Mouse (Mus musculus) ES-Bruce4 (cell line): ENCODE measurements around the gene Derl3. TPM values are rescaled to one million over a fixed set of nuclear protein-coding genes. Genes with fewer than 3 reads are reported as not detected.
A peak's percentile ranks its signal among the peaks of the same experiment; 100 is the strongest.
"Not testable (repeated sequence)": the region's sequence is repeated elsewhere in the genome, so short reads cannot be mapped to it uniquely, and the experiment has no call there.

ENCODE experiments used
- H3K27ac ChIP-seq: 2 replicates; pipeline ENCODE4 v1.5.1; 2012; ENCODE audit warnings: low read length, inconsistent platforms; ENCODE audit not compliant: insufficient read depth
- H3K27me3 ChIP-seq: 2 replicates; pipeline ENCODE4 v1.6.1; 2012; ENCODE audit warnings: mild to moderate bottlenecking, low read length, inconsistent platforms; ENCODE audit not compliant: control insufficient read depth, poor library complexity, insufficient read depth, severe bottlenecking
- H3K36me3 ChIP-seq: 2 replicates; pipeline ENCODE4 v1.6.1; 2012; ENCODE audit warnings: inconsistent platforms, mild to moderate bottlenecking, low read length, moderate library complexity; ENCODE audit not compliant: control insufficient read depth, poor library complexity, insufficient read depth, severe bottlenecking
- H3K4me1 ChIP-seq: one replicate; pipeline ENCODE4 v1.8.1; 2011; ENCODE audit warnings: low read length; ENCODE audit not compliant: control insufficient read depth, insufficient read depth
- H3K4me3 ChIP-seq: 2 replicates; pipeline ENCODE4 v1.5.1; 2011; ENCODE audit warnings: low read depth, mild to moderate bottlenecking, low read length
- H3K9ac ChIP-seq: 2 replicates; pipeline ENCODE4 v1.6.1; 2012; ENCODE audit warnings: low read depth, mild to moderate bottlenecking, inconsistent platforms; ENCODE audit not compliant: poor library complexity, severe bottlenecking
- H3K9me3 ChIP-seq: replicated peaks from 2 replicates; pipeline ENCODE4 v1.6.1; 2012; ENCODE audit warnings: mild to moderate bottlenecking, low read length, inconsistent platforms; ENCODE audit not compliant: control insufficient read depth, poor library complexity, insufficient read depth, severe bottlenecking
- CTCF ChIP-seq: IDR thresholded peaks from one replicate; pipeline ENCODE4 v1.8.1; 2011; ENCODE audit warnings: low read depth, low read length
- EP300 ChIP-seq: IDR thresholded peaks from 2 replicates; pipeline ENCODE4 v1.6.1; 2011; ENCODE audit warnings: low read depth, low read length; ENCODE audit not compliant: insufficient read depth
- POLR2A ChIP-seq: IDR thresholded peaks from one replicate; pipeline ENCODE4 v1.8.1; 2011; ENCODE audit warnings: low read length; ENCODE audit not compliant: insufficient read depth
- polyA plus RNA-seq: library from polyadenylated mRNA; stranded (reverse); fragments of >200 nt; gene quantifications from 2 replicates; pipeline ENCODE4 v1.2.4, GENCODE M21; 2011; ENCODE audit warnings: low read depth; ENCODE audit not compliant: missing spikeins, insufficient read depth, insufficient read length

The Derl3 gene
- polyA plus RNA-seq, 1 experiment: 13.8 TPM

- H3K27ac ChIP-seq: peak overlapping the region; percentile 85
- peak overlapping the region; percentile 32; the same call in 1 of the 2 replicates for H3K9ac ChIP-seq
- H3K36me3 ChIP-seq: no peaks in the 10 kb centered on the region
- H3K4me3 ChIP-seq: 0 out of 2 replicates have a peak overlapping the region, but pooled peaks have one; percentile 10
- H3K4me1 ChIP-seq: peaks cover 2% of the 10 kb centered on the region
- no peaks in the 10 kb centered on the region for H3K27me3 ChIP-seq
- TF ChIP-seq CTCF: no peak
- no peak for TF ChIP-seq EP300
- no peak for TF ChIP-seq POLR2A
- H3K9me3 ChIP-seq: no peaks in the 10 kb centered on the region
Observed at GRCm38 (mm10) chr10:75880771-75881577, 12.2 kb upstream of the Derl3 start.

GRCm38 (mm10) chr10:75881578-75882432, 11.4 kb upstream of the Derl3 start:
- peaks cover 2% of the 10 kb centered on the region for H3K4me1 ChIP-seq

GRCm38 (mm10) chr10:75882433-75883231, 10.6 kb upstream of the Derl3 start:
- H3K4me3 ChIP-seq: peak overlapping the region; percentile 47
- no peaks in the 10 kb centered on the region for H3K36me3 ChIP-seq
- H3K9me3 ChIP-seq: no peaks in the 10 kb centered on the region
- TF ChIP-seq CTCF (no peak), EP300 (no peak)
- H3K27me3 ChIP-seq: no peaks in the 10 kb centered on the region
- H3K27ac ChIP-seq: peak overlapping the region; percentile 97
- peak overlapping the region; percentile 82 for H3K9ac ChIP-seq
- peaks cover 2% of the 10 kb centered on the region for H3K4me1 ChIP-seq

More at GRCm38 (mm10) chr10:75881578-75882432, 11.4 kb upstream of the Derl3 start:
- Histone ChIP-seq H3K27me3 (no peaks in the 10 kb centered on the region), H3K9ac (peak overlapping the region; percentile 32), H3K36me3 (no peaks in the 10 kb centered on the region), H3K9me3 (no peaks in the 10 kb centered on the region), H3K27ac (peak overlapping the region; percentile 85), H3K4me3 (peak overlapping the region; percentile 22)
- TF ChIP-seq POLR2A (no peak), EP300 (peak; percentile 96)

GRCm38 (mm10) chr10:75883232-75883552, 10.0 kb upstream of the Derl3 start:
- peak overlapping the region; percentile 82 for H3K9ac ChIP-seq
- H3K4me3 ChIP-seq: peak overlapping the region; percentile 47
- no peaks in the 10 kb centered on the region for H3K27me3 ChIP-seq
- TF ChIP-seq EP300: peak; percentile 36; the same call in 1 of the 2 replicates
- no peak for TF ChIP-seq POLR2A
- peak; percentile 62 for TF ChIP-seq CTCF
- no peaks in the 10 kb centered on the region for H3K9me3 ChIP-seq
- peaks cover 2% of the 10 kb centered on the region for H3K4me1 ChIP-seq
- H3K27ac ChIP-seq: peak overlapping the region; percentile 97
- H3K36me3 ChIP-seq: no peaks in the 10 kb centered on the region

- TF ChIP-seq POLR2A: no peak
- no peaks in the 10 kb centered on the region for H3K27me3 ChIP-seq
- peaks cover 2% of the 10 kb centered on the region for H3K4me1 ChIP-seq
- H3K36me3 ChIP-seq: no peaks in the 10 kb centered on the region
- no peak overlapping the region for H3K9ac ChIP-seq
- H3K9me3 ChIP-seq: no peaks in the 10 kb centered on the region
- H3K27ac ChIP-seq: no peak overlapping the region
- H3K4me3 ChIP-seq: no peak overlapping the region
Observed at GRCm38 (mm10) chr10:75884742-75885141, 8.5 kb upstream of the Derl3 start.

- not testable (repeated sequence) for H3K27ac ChIP-seq, H3K9ac ChIP-seq, H3K4me1 ChIP-seq, H3K4me3 ChIP-seq, H3K36me3 ChIP-seq, H3K27me3 ChIP-seq, H3K9me3 ChIP-seq
Observed at GRCm38 (mm10) chr10:75887504-75887903, 5.7 kb upstream of the Derl3 start.
